Mouse (Mus musculus): Measurements from ENCODE around the gene Lcn10.
"Not testable (repeated sequence)": the region's sequence is repeated elsewhere in the genome, so short reads cannot be mapped to it uniquely, and the experiment has no call there.

The Lcn10 gene

GRCm38 (mm10) chr2:25706643-25707481 is 24.3 kb downstream of the Lcn10 start, which contains the start of gene Bmyc:
Bmyc (plus strand) TSS chr2:25706739.
- DNase-seq (ENCODE audit: low spot score in 2 of 2): peak; percentile 65 to 79

GRCm38 (mm10) chr2:25708121-25708520 is 25.6 kb downstream of the Lcn10 start:
- peak in 1 of 2 experiments; percentile 20 for DNase-seq (ENCODE audit: low spot score in 2 of 2)

GRCm38 (mm10) chr2:25709056-25709455 is 26.5 kb downstream of the Lcn10 start:
- not testable (repeated sequence) for DNase-seq (ENCODE audit: low spot score in 2 of 2)

GRCm38 (mm10) chr2:25709791-25710190 is 27.3 kb downstream of the Lcn10 start:
- not testable (repeated sequence) for DNase-seq (ENCODE audit: low spot score in 2 of 2)

- not testable (repeated sequence) for DNase-seq (ENCODE audit: low spot score in 2 of 2)
Observed at GRCm38 (mm10) chr2:25711641-25712040, 29.1 kb downstream of the Lcn10 start.

GRCm38 (mm10) chr2:25717222-25717621 is 34.7 kb downstream of the Lcn10 start:
- no peak for DNase-seq (ENCODE audit: low spot score in 2 of 2)

GRCm38 (mm10) chr2:25733199-25733930 is 50.8 kb downstream of the Lcn10 start:
- DNase-seq (ENCODE audit: low spot score in 2 of 2): no peak
